8 mouse cellular contexts compared by ENCODE assay signal in the genomic region with DNA sequence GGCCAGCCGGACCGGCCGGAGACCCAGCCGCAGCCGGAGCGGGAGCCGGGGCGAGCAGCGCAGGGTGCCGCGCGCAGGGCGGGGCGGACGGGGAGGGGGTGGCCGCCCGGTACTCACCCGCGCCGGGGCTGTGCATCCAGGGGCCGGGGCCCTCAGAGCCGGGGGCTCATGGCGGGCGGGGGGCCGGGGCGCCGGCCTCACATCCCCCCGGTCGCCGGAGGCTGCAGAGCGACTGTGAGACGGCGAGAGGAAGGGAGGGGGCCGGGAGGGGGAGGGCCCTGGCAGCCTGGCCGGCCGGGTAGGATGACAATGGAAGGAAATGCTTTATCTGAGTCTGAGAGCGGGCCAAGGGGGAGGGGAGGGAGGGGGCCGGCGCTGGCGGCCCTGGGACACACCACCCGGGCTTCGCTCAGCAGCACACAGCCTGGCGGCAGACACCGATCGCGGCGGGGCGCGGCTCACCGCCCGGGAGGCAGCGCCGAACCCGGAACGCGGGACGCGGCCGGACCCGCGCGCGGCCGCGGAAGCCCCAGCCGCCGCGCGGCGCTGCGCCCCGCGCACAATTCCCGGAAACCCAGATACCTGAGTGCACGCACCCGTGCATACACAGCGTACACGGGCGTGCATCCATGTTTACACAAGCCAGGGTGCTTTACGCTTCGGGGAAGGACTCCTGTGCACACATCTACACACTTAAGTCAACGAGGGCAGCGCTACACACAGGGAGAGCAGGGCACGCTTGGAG. TPM values are rescaled to one million over a fixed set of nuclear protein-coding genes. Genes with fewer than 3 reads are reported as not detected.
DNase-seq lines count a peak whose midpoint lies in the region; ATAC-seq and TF ChIP-seq lines count a peak whose summit lies in the region.

No protein-coding gene starts in this region.

- H3K9me3 ChIP-seq in intestine, embryonic 15.5 days = no peaks in the 10 kb centered on the region
- no peaks in the 10 kb centered on the region for H3K9me3 ChIP-seq in liver, embryonic 14.5 days (ENCODE audit: control insufficient read depth, low read length)

- H3K4me3 ChIP-seq in intestine, embryonic 15.5 days (replicated peaks) = peak overlapping the region; percentile 86
- peak overlapping the region; percentile 64 to 71 for H3K4me3 ChIP-seq in liver, embryonic 14.5 days (ENCODE audit: insufficient read depth in 1 of 2, low read depth in 2 of 2, low read length in 2 of 2)

- ATAC-seq in granulocyte monocyte progenitor cell, adult 5-6 weeks (replicated peaks; ENCODE audit: poor library complexity, severe bottlenecking) = peak; percentile 23; the same call in 1 of the 2 replicates
- peak; percentile 90 for ATAC-seq in intestine, embryonic 15.5 days
- peak; percentile 84 for ATAC-seq in liver, embryonic 14.5 days (ENCODE audit: insufficient read depth)

- H3K9ac ChIP-seq in intestine, embryonic 15.5 days = peak overlapping the region; percentile 94
- peak overlapping the region; percentile 44 for H3K9ac ChIP-seq in liver, embryonic 14.5 days (replicated peaks)

- TF ChIP-seq CTCF in liver, embryonic 14.5 days (IDR thresholded peaks at IDR 0.05; ENCODE audit: low read depth) = no peak

- peak; percentile 89 for DNase-seq in 3134 (ENCODE audit: extremely low read depth, insufficient read length, low spot score)
- peak; percentile 78 for DNase-seq in MN1 (ENCODE audit: low spot score)
- DNase-seq in cerebellum, postnatal 36 days = peak; percentile 70 to 71
- DNase-seq in liver, embryonic 14.5 days (ENCODE audit: low read depth in 3 of 3, low spot score in 3 of 3) = no peak
- peak; percentile 87 for DNase-seq in neural tube, embryonic 10.5 days (ENCODE audit: extremely low spot score, low spot score)
- peak; percentile 48 to 59 for DNase-seq in thymus, postnatal 10 days (ENCODE audit: low spot score in 2 of 2)

- peaks cover 43% of the 10 kb centered on the region for H3K4me1 ChIP-seq in intestine, embryonic 15.5 days (replicated peaks)
- peaks cover 3 to 28% of the 10 kb centered on the region in 2 experiments; a peak in 3 of 4 replicates for H3K4me1 ChIP-seq in liver, embryonic 14.5 days (replicated peaks; ENCODE audit: control insufficient read depth in 2 of 2, insufficient read depth in 2 of 2, low read length in 1 of 2)

- H3K27me3 ChIP-seq in intestine, embryonic 15.5 days (replicated peaks) = no peaks in the 10 kb centered on the region
- H3K27me3 ChIP-seq in liver, embryonic 14.5 days (ENCODE audit: control insufficient read depth, insufficient read depth, low read length) = peaks cover 4% of the 10 kb centered on the region

- TF ChIP-seq EP300 in liver, embryonic 14.5 days (IDR thresholded peaks at IDR 0.05; ENCODE audit: low read depth) = no peak

- under 1% methylated on average over 71 of the region's 84 CpGs for WGBS in intestine, embryonic 15.5 days
- under 1% methylated on average over 70 of the region's 84 CpGs for WGBS in liver, embryonic 14.5 days (ENCODE audit: insufficient replicate concordance)

- peak overlapping the region; percentile 97 for H3K27ac ChIP-seq in intestine, embryonic 15.5 days
- no peak overlapping the region for H3K27ac ChIP-seq in liver, embryonic 14.5 days

- peak overlapping the region; percentile 90 for H3K4me2 ChIP-seq in intestine, embryonic 15.5 days (replicated peaks)
- peak overlapping the region; percentile 67 for H3K4me2 ChIP-seq in liver, embryonic 14.5 days (ENCODE audit: low read depth)

- no peaks in the 10 kb centered on the region for H3K36me3 ChIP-seq in intestine, embryonic 15.5 days
- no peaks in the 10 kb centered on the region for H3K36me3 ChIP-seq in liver, embryonic 14.5 days (replicated peaks; ENCODE audit: control insufficient read depth, insufficient read depth, low read depth)

RNA-seq across cellular contexts. Expression of gene Hdac7, which starts 12.9 kb away (rescaled TPM):
- 33.3 and 52.1 TPM in 2 replicates for total RNA-seq in granulocyte monocyte progenitor cell, adult 5-6 weeks (2014; fragmentation: Nextera tagmentation)
- 3.5 and 6.1 TPM in 2 replicates for total RNA-seq in granulocyte monocyte progenitor cell, adult 5-6 weeks (2017)
- polyA plus RNA-seq in intestine, embryonic 15.5 days (2015; fragmentation: Nextera tagmentation; extraction: Ambion mirVana) = 18.0 and 20.6 TPM in 2 replicates
- polyA plus RNA-seq in liver, embryonic 14.5 days (2012; rRNA removed) = 8.6 and 11.3 TPM in 2 replicates
- polyA plus RNA-seq in liver, embryonic 14.5 days (2014; fragmentation: Nextera tagmentation; extraction: Ambion mirVana) = 4.7 and 6.6 TPM in 2 replicates

RNA-seq across cellular contexts. Expression of gene Slc48a1, which starts 53.1 kb away (rescaled TPM):
- total RNA-seq in granulocyte monocyte progenitor cell, adult 5-6 weeks (2014; fragmentation: Nextera tagmentation) = 97.0 and 99.2 TPM in 2 replicates
- 67.6 and 71.6 TPM in 2 replicates for total RNA-seq in granulocyte monocyte progenitor cell, adult 5-6 weeks (2017)
- 23.9 and 25.1 TPM in 2 replicates for polyA plus RNA-seq in intestine, embryonic 15.5 days (2015; fragmentation: Nextera tagmentation; extraction: Ambion mirVana)
- 35.0 and 47.8 TPM in 2 replicates for polyA plus RNA-seq in liver, embryonic 14.5 days (2012; rRNA removed)
- 73.9 and 74.7 TPM in 2 replicates for polyA plus RNA-seq in liver, embryonic 14.5 days (2014; fragmentation: Nextera tagmentation; extraction: Ambion mirVana)

Comparison
In these comparisons a context has a peak if more than half of its experiments do, and no peak if none do; other contexts are left out.
1. DNase-seq: peak in 3134 (single experiment), MN1 (single experiment), cerebellum, postnatal 36 days (2 of 2), neural tube, embryonic 10.5 days (single experiment) and thymus, postnatal 10 days (2 of 2); none in liver, embryonic 14.5 days (0 of 3).
2. ATAC-seq: peak in every context shown above with its lines; median percentile 90 in intestine, embryonic 15.5 days; 84 in liver, embryonic 14.5 days; 23 in granulocyte monocyte progenitor cell, adult 5-6 weeks.